Mouse (Mus musculus): ENCODE results near the gene Mboat7.

DNA sequence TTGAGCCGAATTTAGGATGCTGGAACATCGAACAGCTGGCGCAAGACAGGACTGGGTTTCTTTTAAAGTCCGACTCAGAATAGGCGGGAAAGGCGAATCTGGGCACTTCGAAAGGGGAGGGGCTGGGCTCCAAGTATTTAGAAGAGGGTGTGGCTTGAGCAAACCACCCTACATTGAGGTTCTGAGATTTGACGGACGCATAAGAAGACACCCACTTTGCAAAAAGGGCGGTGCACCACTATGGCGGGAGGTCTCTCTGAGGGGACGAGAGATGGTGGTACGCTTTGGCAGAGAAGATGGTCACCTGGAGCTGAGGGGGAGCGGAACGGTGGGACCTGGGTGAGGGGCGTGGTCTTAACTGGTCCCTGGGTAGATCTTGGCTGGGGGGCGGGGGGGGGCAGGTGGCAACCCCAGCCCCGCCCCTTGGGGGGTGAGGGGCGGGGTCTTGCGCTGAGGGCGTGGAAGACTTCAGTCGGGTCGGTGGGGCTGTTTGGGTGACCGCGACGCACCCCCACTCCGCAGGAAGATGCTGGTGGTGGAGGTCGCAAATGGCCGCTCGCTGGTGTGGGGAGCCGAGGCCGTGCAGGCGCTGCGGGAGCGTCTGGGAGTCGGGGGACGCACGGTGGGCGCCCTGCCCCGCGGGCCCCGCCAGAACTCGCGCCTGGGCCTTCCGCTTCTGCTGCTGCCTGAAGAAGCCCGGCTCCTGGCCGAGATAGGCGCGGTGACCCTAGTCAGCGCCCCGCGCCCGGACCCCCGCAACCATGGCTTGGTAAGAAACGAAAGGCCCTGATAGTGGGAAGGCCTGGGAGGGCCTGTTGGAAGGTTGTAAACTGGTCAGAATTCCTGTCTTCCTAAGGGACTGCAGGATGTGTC lies 989 bp upstream of the Mboat7 start:
- TF ChIP-seq MAFK (IDR thresholded peaks at IDR 0.05; ENCODE audit: insufficient read depth, low read depth, low read length) (no peak), CHD2 (IDR thresholded peaks at IDR 0.05; ENCODE audit: low read depth, low read length) (no peak), HCFC1 (IDR thresholded peaks at IDR 0.05; ENCODE audit: borderline replicate concordance, insufficient read depth, low read length) (no peak)
